24 mouse cellular contexts compared by ENCODE assay signal in genomic region chr6:72110577-72110976, GRCm38 (mm10). TPM values are rescaled to one million over a fixed set of nuclear protein-coding genes. Genes with fewer than 3 reads are reported as not detected.
A peak's percentile ranks its signal among the peaks of the same experiment; 100 is the strongest.
DNase-seq lines count a peak whose midpoint lies in the region; ATAC-seq lines count a peak whose summit lies in the region.
"Had no signal": no experiment of that assay in that cellular context is flagged by ENCODE, and none has a peak within 500 bp of the region (broad histone marks: within the 10 kb centered on the region; RNA-seq: fewer than 3 reads in every experiment).

No protein-coding gene starts in this region.

- DNase-seq in liver, embryonic 13.5 days: peak; percentile 54
- DNase-seq in midbrain, embryonic 14.5 days: no peak
- no peak for DNase-seq in layer of hippocampus, adult 11-12 months (ENCODE audit: low spot score)
- DNase-seq: adrenal gland, postnatal 10 days; cerebellum, adult 8-10 months; gastrocnemius, postnatal 36 days; kidney, postnatal 4 days; left cerebral cortex, postnatal 4 days; lung, postnatal 4 days; right cerebral cortex, adult 18-20 months; thymus, adult 18-20 months; thymus, postnatal 4 days had no signal

- H3K27me3 ChIP-seq in erythroblast, embryonic 14.5 days (ENCODE audit: control insufficient read depth): no peaks in the 10 kb centered on the region
- no peaks in the 10 kb centered on the region for H3K27me3 ChIP-seq in liver, embryonic 13.5 days
- no peaks in the 10 kb centered on the region for H3K27me3 ChIP-seq in midbrain, embryonic 14.5 days (ENCODE audit: control insufficient read depth, insufficient read depth, low read length)
- H3K27me3 ChIP-seq: kidney, embryonic 15.5 days; limb, embryonic 15.5 days; midbrain, embryonic 12.5 days; neural tube, embryonic 13.5 days had no signal

- peaks cover 91% of the 10 kb centered on the region for H3K4me1 ChIP-seq in erythroblast, embryonic 14.5 days (ENCODE audit: control insufficient read depth)
- peaks cover 96% of the 10 kb centered on the region for H3K4me1 ChIP-seq in liver, embryonic 13.5 days (replicated peaks)
- H3K4me1 ChIP-seq in midbrain, embryonic 14.5 days (ENCODE audit: control insufficient read depth, insufficient read depth, low read length): peaks cover 8% of the 10 kb centered on the region; the same call in 1 of the 2 replicates

- peak overlapping the region; percentile 99 for H3K27ac ChIP-seq in liver, embryonic 13.5 days
- H3K27ac ChIP-seq in midbrain, embryonic 14.5 days (replicated peaks; ENCODE audit: low read depth, low read length): no peak overlapping the region
- H3K27ac ChIP-seq: embryonic facial prominence, embryonic 10.5 days; kidney, embryonic 15.5 days; limb, embryonic 15.5 days; midbrain, embryonic 12.5 days; neural tube, embryonic 13.5 days had no signal

- H3K4me2 ChIP-seq in liver, embryonic 13.5 days: peak overlapping the region; percentile 82
- H3K4me2 ChIP-seq in midbrain, embryonic 14.5 days (ENCODE audit: low read length): no peak overlapping the region
- H3K4me2 ChIP-seq: kidney, embryonic 15.5 days; limb, embryonic 15.5 days; midbrain, embryonic 12.5 days; neural tube, embryonic 13.5 days had no signal

- peaks cover 96% of the 10 kb centered on the region for H3K36me3 ChIP-seq in erythroblast, embryonic 14.5 days (ENCODE audit: control insufficient read depth)
- H3K36me3 ChIP-seq in liver, embryonic 13.5 days: peaks cover 47% of the 10 kb centered on the region
- no peaks in the 10 kb centered on the region for H3K36me3 ChIP-seq in midbrain, embryonic 14.5 days (ENCODE audit: control insufficient read depth, insufficient read depth, low read length)
- H3K36me3 ChIP-seq: embryonic facial prominence, embryonic 10.5 days; kidney, embryonic 15.5 days; limb, embryonic 15.5 days; midbrain, embryonic 12.5 days; neural tube, embryonic 13.5 days had no signal

- H3K9ac ChIP-seq in liver, embryonic 13.5 days: peak overlapping the region; percentile 69
- no peak overlapping the region for H3K9ac ChIP-seq in midbrain, embryonic 14.5 days (replicated peaks; ENCODE audit: low read length)
- H3K9ac ChIP-seq: kidney, embryonic 15.5 days; limb, embryonic 15.5 days; midbrain, embryonic 12.5 days; neural tube, embryonic 13.5 days had no signal

- no peaks in the 10 kb centered on the region for H3K9me3 ChIP-seq in erythroblast, embryonic 14.5 days (ENCODE audit: control insufficient read depth, low read length)
- H3K9me3 ChIP-seq in liver, embryonic 13.5 days (replicated peaks): no peaks in the 10 kb centered on the region
- H3K9me3 ChIP-seq in midbrain, embryonic 14.5 days (ENCODE audit: control insufficient read depth, low read length): no peaks in the 10 kb centered on the region
- H3K9me3 ChIP-seq: embryonic facial prominence, embryonic 10.5 days; kidney, embryonic 15.5 days; limb, embryonic 15.5 days; midbrain, embryonic 12.5 days; neural tube, embryonic 13.5 days had no signal

- WGBS in liver, embryonic 13.5 days (ENCODE audit: insufficient replicate concordance): 33% methylated on average over 3 of the region's 3 CpGs
- 95% methylated on average over 3 of the region's 3 CpGs for WGBS in midbrain, embryonic 14.5 days

- no peak for ATAC-seq in erythroblast, adult 5-6 weeks (replicated peaks; ENCODE audit: low FRiP score, poor library complexity, severe bottlenecking)
- ATAC-seq in common myeloid progenitor, adult 5-6 weeks (replicated peaks; ENCODE audit: low read depth, poor library complexity, severe bottlenecking): peak; percentile 33
- peak; percentile 58 for ATAC-seq in liver, embryonic 13.5 days (ENCODE audit: low read depth)
- ATAC-seq in megakaryocyte progenitor cell, adult 5-6 weeks (replicated peaks; ENCODE audit: poor library complexity): peak; percentile 66
- ATAC-seq in frontal cortex, adult (ENCODE audit: low TSS enrichment): no peak
- ATAC-seq in midbrain, embryonic 14.5 days (ENCODE audit: low FRiP score, low TSS enrichment): no peak
- ATAC-seq: CD4-positive, CD25-positive, alpha-beta regulatory T cell, adult 4 months; intestine, postnatal 0 days had no signal

- H3K4me3 ChIP-seq in erythroblast, embryonic 14.5 days (replicated peaks): peak overlapping the region; percentile 55
- H3K4me3 ChIP-seq in liver, embryonic 13.5 days (replicated peaks): peak overlapping the region; percentile 39
- H3K4me3 ChIP-seq in midbrain, embryonic 14.5 days (replicated peaks; ENCODE audit: low read depth, low read length): no peak overlapping the region
- H3K4me3 ChIP-seq: embryonic facial prominence, embryonic 10.5 days; kidney, embryonic 15.5 days; limb, embryonic 15.5 days; midbrain, embryonic 12.5 days; neural tube, embryonic 13.5 days had no signal

RNA-seq across cellular contexts. Expression of gene St3gal5, which starts 13.2 kb away (rescaled TPM):
- 56.8 and 56.9 TPM in 2 replicates for polyA plus RNA-seq in erythroblast, embryonic 14.5 days (2012)
- 679 and 733 TPM in 2 replicates for total RNA-seq in erythroblast, adult 5-6 weeks (2015; ENCODE audit: low replicate concordance)
- total RNA-seq in erythroblast, adult 5-6 weeks (2017; ENCODE audit: low replicate concordance): 965 and 998 TPM in 2 replicates
- total RNA-seq in common myeloid progenitor, adult 5-6 weeks (2017): 33.8 and 41.8 TPM in 2 replicates
- polyA plus RNA-seq in liver, embryonic 13.5 days (2015; fragmentation: Nextera tagmentation; extraction: Ambion mirVana): 179 and 192 TPM in 2 replicates
- total RNA-seq in megakaryocyte progenitor cell, adult 5-6 weeks (2015): 7.8 and 10.1 TPM in 2 replicates
- 11.5 and 14.6 TPM in 2 replicates for total RNA-seq in megakaryocyte progenitor cell, adult 5-6 weeks (2017)
- 44.4 and 49.8 TPM in 2 replicates for polyA plus RNA-seq in midbrain, embryonic 14.5 days (2014; fragmentation: Nextera tagmentation; extraction: Ambion mirVana)

Comparison
In these comparisons a context has a peak if more than half of its experiments do, and no peak if none do; other contexts are left out.
1. ATAC-seq: peak in common myeloid progenitor, adult 5-6 weeks (single experiment), liver, embryonic 13.5 days (single experiment) and megakaryocyte progenitor cell, adult 5-6 weeks (single experiment); none in erythroblast, adult 5-6 weeks (single experiment), frontal cortex, adult (single experiment) and midbrain, embryonic 14.5 days (single experiment).
2. RNA of gene St3gal5, which starts 13.2 kb away (total RNA-seq): 679 to 998 TPM in erythroblast, adult 5-6 weeks; 33.8 to 41.8 TPM in common myeloid progenitor, adult 5-6 weeks and 7.8 to 14.6 TPM in megakaryocyte progenitor cell, adult 5-6 weeks; every median in the first group is over 10 times any median in the second.